Mouse (Mus musculus): ENCODE results near the gene Taf6l.
"Not testable (repeated sequence)": the region's sequence is repeated elsewhere in the genome, so short reads cannot be mapped to it uniquely, and the experiment has no call there.

Taf6l gene

GRCm38 (mm10) chr19:8735389-8736159 lies 50.6 kb downstream of the Taf6l start, which contains the start of gene Wdr74:
Wdr74 (plus strand) TSS chr19:8735827.
- DNase-seq = peak; percentile 94

GRCm38 (mm10) chr19:8734334-8734733 lies 51.9 kb downstream of the Taf6l start:
- no peak for DNase-seq

- DNase-seq = not testable (repeated sequence)
Measured at GRCm38 (mm10) chr19:8728335-8729099, 57.7 kb downstream of the Taf6l start.

- no peak for DNase-seq
Measured at GRCm38 (mm10) chr19:8727495-8728114, 58.6 kb downstream of the Taf6l start.

- DNase-seq = no peak
Measured at GRCm38 (mm10) chr19:8726609-8727390, 59.4 kb downstream of the Taf6l start.

GRCm38 (mm10) chr19:8725081-8725613 lies 61.1 kb downstream of the Taf6l start:
- DNase-seq = no peak

Data from embryo, embryonic 11 days (tissue).